Mouse (Mus musculus) E14TG2a.4 (cell line): ENCODE data around the gene Stim2.

Experiments used
- CTCF ChIP-seq: conservative IDR thresholded peaks from 2 replicates; pipeline ENCODE4 v1.5.1; 2014; ENCODE audit warnings: low read length
- NANOG ChIP-seq: IDR thresholded peaks from 2 replicates; pipeline ENCODE4 v1.6.1; 2014; ENCODE audit warnings: borderline replicate concordance, low read length, mixed read lengths

GRCm38 (mm10) chr5:54163890-54164289 lies 165.6 kb downstream of the Stim2 start:
- TF ChIP-seq CTCF (no peak), NANOG (no peak)
